Mouse (Mus musculus) kidney, adult 8-10 months (tissue): ENCODE measurements around the gene Limch1.

ENCODE experiments used
- DNase-seq, 2 experiments: peaks; one replicate each; pipeline ENCODE4 v3.0.0; 2022

Gene Limch1

GRCm38 (mm10) chr5:66886410-66887120, 140.9 kb downstream of the Limch1 start:
- DNase-seq = no peak

- no peak for DNase-seq
These were observed 142.4 kb downstream of the Limch1 start for GRCm38 (mm10) chr5:66888061-66888460.

GRCm38 (mm10) chr5:66889337-66889736, 143.7 kb downstream of the Limch1 start:
- no peak for DNase-seq

- peak in 1 of 2 experiments; percentile 40 for DNase-seq
These were observed 150.0 kb downstream of the Limch1 start for GRCm38 (mm10) chr5:66895440-66896120.

GRCm38 (mm10) chr5:66897584-66897983, 152.0 kb downstream of the Limch1 start:
- no peak for DNase-seq

- no peak for DNase-seq
These were observed 152.6 kb downstream of the Limch1 start for GRCm38 (mm10) chr5:66898252-66898651.

- no peak for DNase-seq
These were observed 153.3 kb downstream of the Limch1 start for GRCm38 (mm10) chr5:66898811-66899430.

- no peak for DNase-seq
These were observed 155.5 kb downstream of the Limch1 start for GRCm38 (mm10) chr5:66901116-66901515.

GRCm38 (mm10) chr5:66904835-66905234, 159.2 kb downstream of the Limch1 start:
- no peak for DNase-seq

- DNase-seq = no peak
These were observed 163.3 kb downstream of the Limch1 start for GRCm38 (mm10) chr5:66908883-66909282.

GRCm38 (mm10) chr5:66909962-66910361, 164.3 kb downstream of the Limch1 start:
- no peak for DNase-seq

GRCm38 (mm10) chr5:66910610-66911009, 165.0 kb downstream of the Limch1 start:
- DNase-seq = no peak

GRCm38 (mm10) chr5:66911068-66911467, 165.4 kb downstream of the Limch1 start:
- DNase-seq = no peak

GRCm38 (mm10) chr5:66913791-66914190, 168.2 kb downstream of the Limch1 start:
- DNase-seq = no peak

- no peak for DNase-seq
These were observed 172.0 kb downstream of the Limch1 start for GRCm38 (mm10) chr5:66917353-66918315.

- no peak for DNase-seq
These were observed 173.0 kb downstream of the Limch1 start for GRCm38 (mm10) chr5:66918316-66919305.

GRCm38 (mm10) chr5:66922582-66922981, 177.0 kb downstream of the Limch1 start:
- DNase-seq = peak; percentile 67 to 88

GRCm38 (mm10) chr5:66929291-66929690, 183.7 kb downstream of the Limch1 start:
- no peak for DNase-seq

GRCm38 (mm10) chr5:66933134-66933804, 187.6 kb downstream of the Limch1 start:
- DNase-seq = no peak

- DNase-seq = no peak
These were observed 189.0 kb downstream of the Limch1 start for GRCm38 (mm10) chr5:66934585-66934984.

GRCm38 (mm10) chr5:66937376-66937775, 191.7 kb downstream of the Limch1 start:
- no peak for DNase-seq
